Mouse (Mus musculus): ENCODE data around the gene Gatad2a.
"Not testable (repeated sequence)": the region's sequence is repeated elsewhere in the genome, so short reads cannot be mapped to it uniquely, and the experiment has no call there.

The Gatad2a gene

DNA sequence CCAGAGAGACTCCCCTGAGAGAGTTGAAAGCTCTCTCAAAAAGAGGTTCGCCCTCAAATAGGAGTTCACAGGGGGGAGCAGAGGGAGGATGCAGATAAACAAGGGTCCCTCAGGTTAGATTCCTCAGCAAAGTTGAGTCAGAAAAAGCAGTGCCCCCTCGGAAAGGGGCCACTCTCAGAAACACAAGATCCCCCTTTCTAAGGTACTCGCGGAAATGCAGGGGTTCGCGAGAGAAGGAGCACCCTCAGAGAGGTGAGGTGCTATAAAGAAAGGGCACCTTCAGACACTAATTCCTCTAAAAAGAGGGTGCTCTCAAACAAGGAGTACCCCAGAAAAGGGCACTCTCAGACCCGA lies 785 bp downstream of the Gatad2a start:
- peak in 1 of 2 experiments; percentile 66 for DNase-seq (ENCODE audit: low spot score in 2 of 2)

DNA sequence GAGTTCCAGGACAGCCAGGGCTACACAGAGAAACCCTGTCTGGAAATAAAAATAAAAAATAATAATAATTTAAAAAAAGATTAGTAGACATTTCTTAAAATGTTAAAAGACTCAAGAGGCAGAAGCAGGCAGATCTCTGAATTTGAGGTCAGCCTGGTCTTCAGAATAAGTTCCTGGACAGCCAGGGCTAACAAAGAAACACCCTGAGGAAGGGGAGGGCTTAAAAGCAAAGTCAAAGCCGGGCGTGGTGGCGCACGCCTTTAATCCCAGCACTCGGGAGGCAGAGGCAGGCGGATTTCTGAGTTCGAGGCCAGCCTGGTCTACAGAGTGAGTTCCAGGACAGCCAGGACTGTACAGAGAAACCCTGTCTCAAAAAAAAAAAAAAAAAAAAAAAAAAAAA lies 7.2 kb downstream of the Gatad2a start:
- DNase-seq (ENCODE audit: low spot score in 2 of 2): not testable (repeated sequence)

DNA sequence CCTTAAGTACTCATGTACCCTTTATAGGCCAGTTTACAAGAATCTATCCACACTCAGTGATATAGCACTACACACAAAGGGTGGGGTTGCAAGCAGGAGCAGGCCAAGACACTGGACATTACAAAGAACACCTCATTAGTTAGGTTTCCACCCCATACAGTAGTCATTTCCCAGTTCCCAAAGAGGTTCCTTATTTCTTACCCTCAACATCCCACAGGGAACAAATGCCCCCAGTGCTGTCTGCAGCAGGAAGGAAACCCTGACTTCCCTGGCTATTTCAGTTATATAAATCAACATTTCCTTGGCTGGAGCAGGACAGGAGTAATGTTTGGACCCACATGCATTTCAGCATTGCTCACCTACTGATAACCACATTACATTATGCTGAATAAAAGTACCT lies 8.4 kb downstream of the Gatad2a start:
- DNase-seq (ENCODE audit: low spot score in 2 of 2): no peak

DNA sequence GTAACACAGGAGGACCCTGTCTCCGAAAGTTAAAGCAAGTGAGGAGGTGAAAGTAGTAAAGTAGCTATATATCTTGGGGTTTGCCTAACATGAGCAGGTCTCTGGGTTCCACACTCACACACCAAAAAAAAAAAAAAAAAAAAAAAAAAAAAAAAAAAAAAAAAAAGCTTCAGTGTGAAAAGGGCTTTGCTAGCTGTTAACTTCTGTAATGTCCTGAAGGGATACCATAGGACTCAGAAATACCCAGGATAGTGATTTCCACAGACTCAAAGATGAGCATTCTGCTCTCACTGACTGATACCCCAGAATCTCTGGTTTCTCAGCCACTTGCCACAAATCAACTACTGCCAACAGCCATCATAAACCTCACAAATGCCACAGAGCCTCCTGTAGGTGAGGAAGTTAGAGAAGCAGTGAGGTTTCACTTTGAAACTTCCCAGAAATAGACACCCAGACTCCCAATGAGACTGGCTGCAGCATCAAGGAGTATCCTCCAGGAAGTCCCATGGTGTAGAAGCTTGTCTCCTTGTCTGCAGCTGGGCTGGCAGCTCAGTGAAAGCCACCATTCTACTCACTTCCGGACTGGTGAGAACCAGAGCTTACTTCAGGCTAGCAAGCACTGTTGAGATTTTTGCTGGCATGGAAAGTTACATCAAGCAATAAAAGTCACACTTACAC lies 11.2 kb downstream of the Gatad2a start:
- DNase-seq (ENCODE audit: low spot score in 2 of 2): no peak

DNA sequence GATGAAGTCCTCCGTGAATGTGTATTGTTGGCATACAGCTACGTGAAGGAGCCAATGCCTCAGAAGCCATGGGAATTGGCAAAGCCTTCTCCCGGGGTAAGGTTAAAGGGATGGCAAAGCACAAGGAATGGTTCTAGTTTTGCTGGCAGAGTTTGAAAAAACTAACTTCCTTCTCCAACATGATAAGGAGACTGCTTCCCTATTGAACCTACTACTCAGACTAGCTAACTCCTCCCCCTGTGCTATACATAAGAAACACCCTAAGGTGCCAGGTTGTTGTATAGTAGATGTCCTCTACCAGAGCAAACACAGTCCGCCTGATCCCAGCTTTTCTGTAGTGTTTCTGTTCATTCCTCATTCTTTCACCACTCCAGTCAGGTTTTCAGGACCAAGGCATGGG lies 17.7 kb downstream of the Gatad2a start:
- no peak for DNase-seq (ENCODE audit: low spot score in 2 of 2)

DNA sequence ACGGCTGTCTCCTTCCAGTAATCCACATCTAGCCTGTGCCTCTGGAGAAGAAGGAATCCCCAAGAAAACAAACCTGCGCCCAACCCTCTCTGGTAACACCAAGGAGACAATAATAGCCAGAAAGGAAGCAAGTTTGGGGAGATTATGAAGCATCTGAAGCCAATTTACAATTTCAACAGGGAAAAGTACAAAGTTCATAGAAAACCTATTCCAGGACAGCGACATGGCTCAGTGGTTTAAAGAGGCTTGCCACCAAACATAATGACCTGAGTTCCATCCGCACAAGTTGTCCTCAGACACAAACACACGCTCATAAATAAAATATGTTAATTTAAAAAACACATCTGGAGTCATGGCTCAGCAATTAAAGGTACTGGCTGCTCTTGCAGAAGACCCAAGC lies 21.4 kb downstream of the Gatad2a start:
- no peak for DNase-seq (ENCODE audit: low spot score in 2 of 2)

DNA sequence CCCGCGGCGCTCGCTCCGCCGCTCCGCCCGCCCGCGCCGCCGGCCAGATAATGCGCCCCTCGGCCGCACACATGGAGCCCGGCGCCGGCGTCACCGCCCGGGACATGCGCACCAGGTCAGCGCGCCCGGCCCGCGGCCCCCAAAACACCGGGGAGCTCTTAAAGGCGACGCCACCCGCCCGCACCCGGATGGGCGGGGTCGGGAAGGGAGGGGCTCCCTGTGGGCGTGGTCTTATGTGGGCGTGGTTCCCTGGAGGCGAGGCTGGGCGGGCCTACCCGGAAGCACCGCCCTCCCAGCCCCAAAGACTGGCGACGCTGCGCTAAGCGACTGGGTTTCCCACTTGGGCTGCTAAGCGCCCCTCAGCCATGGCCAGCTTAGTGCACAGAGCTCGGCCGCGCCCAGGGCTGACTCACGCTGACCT lies 22.0 kb downstream of the Gatad2a start:
- DNase-seq (ENCODE audit: low spot score in 2 of 2): peak; percentile 99

DNA sequence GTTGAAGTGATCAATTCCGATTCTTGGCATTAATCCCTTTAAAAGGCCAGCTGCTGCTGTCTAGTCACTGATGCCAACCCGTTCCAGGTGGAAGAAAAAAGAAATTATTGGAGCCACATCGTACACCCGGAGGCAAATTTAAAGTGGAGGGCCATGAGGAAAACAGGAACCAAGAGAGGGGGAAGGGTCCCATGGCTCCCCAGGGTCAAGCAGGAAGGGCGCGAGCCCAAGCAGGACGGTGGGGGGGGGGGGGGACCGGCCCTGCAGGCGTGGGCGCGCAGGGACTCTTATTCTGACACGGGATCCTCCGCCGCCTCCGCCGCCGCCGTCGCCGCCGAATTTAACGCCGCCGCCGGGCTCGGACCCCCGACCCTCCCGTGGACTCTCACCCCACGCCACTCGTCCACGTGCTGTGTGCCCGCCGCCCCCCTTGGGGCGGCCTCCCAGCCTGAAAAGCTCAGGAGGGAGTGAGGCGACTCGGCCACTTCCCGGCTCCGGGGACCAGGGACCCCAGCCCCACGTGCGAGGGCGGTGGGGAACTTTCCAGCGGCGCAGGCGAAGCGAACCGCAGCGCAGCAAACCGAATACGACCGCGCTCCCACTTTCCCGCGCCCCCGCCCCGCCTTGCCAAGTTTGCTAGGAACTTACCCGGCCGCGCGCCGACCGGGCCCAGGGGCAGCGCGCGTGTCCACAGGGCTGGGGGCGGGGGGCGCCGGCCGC lies 22.6 kb downstream of the Gatad2a start:
- peak in 1 of 2 experiments; percentile 82 for DNase-seq (ENCODE audit: low spot score in 2 of 2)

DNA sequence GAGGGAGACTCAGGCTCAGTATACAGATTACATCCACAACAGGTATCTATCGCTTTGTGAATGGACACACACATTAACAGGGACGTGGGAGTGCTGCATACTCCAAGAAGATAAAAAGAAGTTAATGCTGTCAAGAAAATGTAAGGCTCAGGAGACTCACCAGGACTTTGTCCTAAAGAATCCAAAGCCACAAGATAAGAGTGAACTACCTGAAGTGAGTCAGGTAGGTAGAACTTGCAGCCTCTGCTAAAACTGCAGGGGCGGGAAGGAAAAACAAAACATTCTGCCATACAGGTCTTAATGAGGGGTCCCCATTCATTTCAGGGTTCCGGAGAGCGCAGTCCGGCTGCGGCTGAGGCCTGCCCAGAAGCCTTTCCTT lies 23.1 kb downstream of the Gatad2a start:
- no peak for DNase-seq (ENCODE audit: low spot score in 2 of 2)

DNA sequence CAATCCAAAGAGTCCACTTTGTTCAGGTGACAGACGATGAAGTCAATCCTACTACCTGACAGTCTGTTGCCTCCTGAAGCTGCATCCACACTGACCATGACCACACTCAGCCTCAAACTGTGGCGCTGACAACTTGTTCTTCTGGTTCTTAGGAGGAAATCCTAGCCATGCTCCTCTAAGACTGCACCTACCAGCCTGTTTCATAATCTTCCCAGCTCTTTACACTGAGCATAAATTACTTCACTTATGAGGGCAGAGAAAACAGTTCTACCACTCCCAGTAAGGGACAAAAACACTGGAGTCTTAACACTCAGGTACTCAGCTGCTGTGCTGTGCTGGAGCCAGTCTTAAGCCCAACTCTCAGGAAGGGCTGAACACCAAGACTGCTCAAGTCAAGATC lies 25.3 kb downstream of the Gatad2a start:
- no peak for DNase-seq (ENCODE audit: low spot score in 2 of 2)

DNA sequence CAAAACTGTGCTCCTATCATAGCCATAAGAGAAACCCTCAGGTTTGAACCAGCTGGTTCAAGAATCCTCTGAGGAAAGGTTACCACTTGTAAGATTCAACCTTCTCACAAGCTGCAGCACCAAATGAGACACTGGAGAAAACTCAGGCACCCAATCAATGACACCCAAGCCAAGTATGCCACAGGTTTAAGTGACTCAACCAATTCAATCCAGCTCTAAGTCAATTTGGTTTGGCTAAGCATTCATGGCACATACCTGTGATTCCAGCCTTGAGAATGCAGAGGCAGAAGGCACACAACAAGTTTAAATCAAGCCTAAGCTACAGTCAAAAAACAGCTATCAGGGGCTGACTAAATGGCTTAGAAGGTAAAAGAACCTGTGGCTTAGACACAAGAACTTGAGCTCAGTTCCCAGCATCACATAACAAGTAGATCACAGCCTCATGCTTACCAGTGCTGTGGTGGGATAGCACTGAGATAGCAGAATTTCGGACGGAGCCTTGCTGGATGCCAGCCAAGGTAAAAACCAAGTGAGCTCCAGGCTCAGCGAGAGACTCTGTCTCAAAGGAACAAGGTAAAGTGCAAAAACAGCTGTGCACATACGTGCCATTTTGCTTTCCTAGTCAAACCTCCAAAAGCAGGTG lies 28.8 kb downstream of the Gatad2a start:
- no peak for DNase-seq (ENCODE audit: low spot score in 2 of 2)

DNA sequence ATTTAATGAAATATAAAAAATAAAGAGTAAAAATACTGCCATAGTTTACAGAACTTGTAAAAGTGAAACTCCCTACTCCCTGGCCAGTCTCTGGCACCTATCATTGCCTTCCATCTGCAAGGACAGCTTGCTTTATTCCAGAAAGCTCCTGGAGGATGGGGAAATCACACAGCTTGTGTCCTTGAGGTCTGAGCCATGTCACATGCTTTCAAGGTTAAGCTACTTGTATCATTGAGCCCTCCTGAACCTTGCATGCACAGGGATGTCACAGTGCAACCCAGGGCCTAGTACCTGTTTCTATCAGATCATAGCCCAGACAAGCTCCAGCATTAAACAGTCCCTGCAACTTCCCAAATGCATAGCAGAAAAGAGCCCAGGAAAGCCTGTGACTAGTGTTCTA lies 36.9 kb downstream of the Gatad2a start:
- DNase-seq (ENCODE audit: low spot score in 2 of 2): no peak

DNA sequence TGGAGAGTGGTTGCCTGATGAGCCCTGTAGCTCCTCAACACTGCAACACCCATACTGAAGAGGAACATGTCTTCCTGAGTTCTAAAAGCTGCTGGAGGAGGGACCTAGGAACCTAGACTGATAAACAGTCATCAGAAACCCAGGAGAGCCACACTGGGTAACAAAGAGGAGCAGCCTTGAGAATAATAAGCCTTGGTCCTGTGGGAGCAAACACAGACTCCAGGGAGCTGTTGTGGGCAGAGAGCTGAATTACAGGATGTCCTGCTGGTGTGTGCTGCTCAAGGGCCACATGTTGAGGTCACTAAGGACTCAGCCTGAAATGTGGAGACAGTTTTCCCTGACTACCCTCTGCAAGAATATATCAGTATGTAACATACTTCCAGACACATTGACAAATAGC lies 38.3 kb downstream of the Gatad2a start:
- DNase-seq (ENCODE audit: low spot score in 2 of 2): no peak

DNA sequence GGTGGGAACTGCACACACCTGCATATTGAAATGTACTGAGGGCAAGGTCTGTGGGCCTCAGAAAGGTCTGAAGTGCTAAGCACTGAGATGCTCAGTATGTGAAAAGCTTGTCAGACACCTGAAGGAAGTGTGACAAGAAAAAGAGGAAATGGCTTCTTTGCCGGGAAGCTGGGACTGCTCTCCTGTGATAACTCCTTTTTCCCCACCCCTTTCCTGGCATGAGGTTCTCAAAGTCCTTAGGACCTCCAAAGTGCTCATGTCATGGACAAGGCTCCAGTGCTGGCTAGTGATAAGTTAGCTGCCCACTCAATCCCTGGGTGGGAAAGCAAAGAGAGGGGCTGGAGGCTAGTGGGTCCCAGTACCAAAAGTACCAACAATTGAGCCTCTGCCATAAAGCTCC lies 38.8 kb downstream of the Gatad2a start:
- no peak for DNase-seq (ENCODE audit: low spot score in 2 of 2)

DNA sequence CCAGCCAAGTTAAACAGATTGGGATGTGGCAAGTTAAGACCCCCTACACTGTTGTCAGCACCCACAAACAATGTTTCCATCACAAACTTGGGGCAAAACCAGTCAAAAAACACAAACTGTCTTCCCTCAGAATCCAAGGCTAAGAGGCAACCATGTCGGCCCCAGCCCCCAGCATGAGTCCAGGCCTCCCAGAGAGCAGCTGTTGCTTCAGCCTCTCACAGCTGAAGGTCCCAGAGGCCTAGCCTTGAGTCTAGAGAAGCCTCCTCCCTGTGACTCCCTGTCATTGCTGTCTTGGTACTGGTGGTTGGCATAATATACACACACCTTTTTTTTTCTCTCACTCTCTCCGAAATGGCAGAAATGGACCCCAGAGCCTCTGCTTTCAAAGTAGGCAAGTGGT lies 39.5 kb downstream of the Gatad2a start:
- no peak for DNase-seq (ENCODE audit: low spot score in 2 of 2)

DNA sequence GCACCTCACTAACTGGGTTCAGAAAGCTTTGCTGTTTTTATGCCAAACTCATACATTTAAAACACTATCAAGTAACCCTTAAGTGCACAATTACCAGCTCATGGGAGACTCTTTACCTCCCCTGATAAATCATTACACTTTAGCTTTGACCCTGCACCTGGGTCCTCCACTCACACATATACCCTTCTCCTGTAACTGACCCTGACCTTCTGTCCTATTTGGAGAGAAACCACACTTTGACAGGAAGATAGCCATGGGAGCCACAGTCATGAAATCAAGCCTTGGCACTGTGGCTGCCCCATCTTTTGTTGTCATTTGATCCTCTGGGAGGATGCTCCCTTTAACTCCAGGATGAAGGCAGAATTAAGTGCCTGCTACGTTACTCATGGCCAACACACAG lies 41.5 kb downstream of the Gatad2a start:
- DNase-seq (ENCODE audit: low spot score in 2 of 2): no peak

DNA sequence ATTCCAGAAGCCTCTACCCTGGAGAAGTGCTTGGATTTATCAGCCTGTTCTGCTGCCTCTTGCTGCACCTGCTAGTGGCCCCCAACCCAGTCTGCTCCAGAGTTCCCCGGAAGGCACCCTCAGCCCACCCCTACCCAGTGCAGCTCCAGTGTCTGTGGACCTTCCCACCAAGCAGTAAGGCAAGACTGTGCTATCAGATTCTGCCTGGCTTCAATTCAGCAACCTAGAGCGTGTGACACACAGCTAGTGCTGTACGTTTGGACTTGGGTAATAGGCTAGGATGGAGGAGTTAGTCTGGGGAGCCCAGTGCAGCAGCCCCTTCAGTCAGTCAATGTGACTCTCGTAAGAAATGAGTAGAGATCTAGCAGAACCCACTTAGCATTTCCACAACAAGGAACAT lies 42.0 kb downstream of the Gatad2a start:
- no peak for DNase-seq (ENCODE audit: low spot score in 2 of 2)

DNA sequence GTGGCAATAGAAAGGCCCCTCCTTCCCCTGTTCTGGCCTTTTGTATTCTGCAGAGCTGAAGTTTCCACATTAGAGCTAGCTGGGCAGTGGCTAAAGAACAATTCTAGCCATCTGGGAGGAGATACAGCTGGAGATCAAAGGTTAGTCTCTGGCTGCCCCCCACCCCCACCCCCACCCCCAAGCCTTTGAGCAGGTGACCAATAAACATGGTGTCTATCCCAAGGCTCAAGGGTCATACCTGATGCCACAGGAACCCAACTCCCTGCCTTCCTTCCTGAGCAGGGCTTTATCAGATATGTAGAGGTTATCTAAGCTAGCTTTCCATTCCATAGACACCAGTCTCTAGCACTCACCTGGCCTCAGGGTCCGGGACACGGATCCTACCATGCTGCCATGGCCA lies 45.9 kb downstream of the Gatad2a start:
- no peak for DNase-seq (ENCODE audit: low spot score in 2 of 2)

DNA sequence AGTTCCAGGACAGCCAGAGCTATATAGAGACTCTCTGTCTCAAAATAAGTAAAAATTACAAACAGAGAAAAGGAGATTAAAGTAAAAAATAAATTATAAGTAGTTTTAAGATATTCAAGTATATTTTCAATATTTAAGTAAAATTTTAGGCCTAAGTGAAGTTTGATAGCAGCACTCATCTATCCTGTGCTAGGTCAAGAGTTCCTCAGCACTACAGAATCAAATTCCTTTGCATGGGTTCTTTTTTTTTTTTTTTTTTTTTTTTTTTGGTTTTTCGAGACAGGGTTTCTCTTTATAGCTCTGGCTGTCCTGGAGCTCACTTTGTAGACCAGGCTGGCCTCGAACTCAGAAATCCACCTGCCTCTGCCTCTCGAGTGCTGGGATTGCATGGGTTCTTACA lies 53.7 kb downstream of the Gatad2a start:
- DNase-seq (ENCODE audit: low spot score in 2 of 2): not testable (repeated sequence)

DNA sequence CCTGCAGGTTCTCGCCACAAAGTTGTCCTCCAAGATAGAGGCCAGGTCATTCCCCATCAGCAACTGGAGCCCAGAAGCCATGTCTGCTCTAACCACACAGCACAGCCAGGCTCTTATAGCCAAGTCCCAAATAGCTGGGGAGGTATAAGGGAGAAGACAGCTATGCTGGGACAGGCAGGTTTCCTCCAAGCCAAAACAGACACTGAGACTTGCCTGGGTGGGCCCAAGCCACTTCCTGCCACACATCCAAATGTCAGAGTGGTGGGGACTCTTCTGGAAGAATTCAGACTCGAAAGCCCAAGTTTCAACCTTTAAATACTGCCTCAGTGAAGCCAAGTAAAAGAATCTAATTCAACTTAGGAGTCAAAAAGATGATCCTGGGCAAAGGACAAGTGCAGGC lies 55.8 kb downstream of the Gatad2a start:
- no peak for DNase-seq (ENCODE audit: low spot score in 2 of 2)

DNA sequence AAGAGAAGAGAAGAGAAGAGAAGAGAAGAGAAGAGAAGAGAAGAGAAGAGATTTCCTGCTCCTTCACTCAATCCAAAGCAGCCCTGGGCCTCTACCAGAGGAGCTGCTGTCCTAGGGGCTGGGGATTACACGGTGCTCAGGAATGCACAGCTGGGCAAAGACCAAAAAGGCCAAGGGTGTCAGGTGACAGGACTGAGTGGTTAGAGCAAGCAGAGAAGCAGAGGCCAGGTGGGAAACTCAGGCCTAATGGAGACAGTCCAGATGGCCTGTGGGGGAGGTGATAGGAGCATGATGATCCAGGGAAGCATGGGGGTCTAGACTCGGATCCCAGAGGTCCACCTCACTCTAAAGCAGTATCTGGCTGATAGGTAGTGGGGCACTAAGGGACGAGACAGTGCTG lies 56.6 kb downstream of the Gatad2a start:
- DNase-seq (ENCODE audit: low spot score in 2 of 2): no peak

DNA sequence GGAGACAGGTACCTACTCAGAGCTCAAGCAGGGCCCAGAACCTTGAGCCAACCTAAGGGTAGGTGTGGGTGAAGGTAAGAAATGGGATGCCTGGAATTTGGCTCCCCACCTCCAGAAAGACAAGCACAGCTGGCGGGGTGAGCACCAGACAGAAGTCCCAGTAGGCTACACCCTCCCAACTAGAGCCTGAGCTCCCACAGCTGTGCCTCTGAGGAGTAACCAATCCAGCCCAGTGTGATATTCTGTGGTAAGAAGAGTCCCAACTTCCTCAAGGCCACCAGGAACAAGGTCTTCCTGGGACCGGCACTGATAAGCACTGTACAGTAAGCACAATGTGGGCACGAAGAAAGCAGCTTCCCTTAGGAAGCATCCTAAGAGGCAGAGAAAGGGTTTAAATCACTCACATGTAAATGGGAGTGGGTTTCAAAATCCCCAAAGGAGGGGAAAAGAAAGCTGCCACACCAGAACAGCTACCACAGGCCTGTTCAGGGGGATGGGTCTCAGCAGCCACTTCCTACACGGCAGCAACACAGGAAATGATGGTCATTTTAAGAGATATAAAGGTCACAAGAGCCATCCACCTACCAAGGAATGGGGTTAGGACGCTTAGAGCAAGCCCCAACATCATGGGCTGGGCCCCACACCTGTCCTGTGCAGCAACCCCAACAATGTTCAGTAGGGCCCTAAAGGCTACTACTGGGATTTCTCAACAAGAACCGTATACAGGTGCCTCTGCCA lies 57.8 kb downstream of the Gatad2a start:
- no peak for DNase-seq (ENCODE audit: low spot score in 2 of 2)

DNA sequence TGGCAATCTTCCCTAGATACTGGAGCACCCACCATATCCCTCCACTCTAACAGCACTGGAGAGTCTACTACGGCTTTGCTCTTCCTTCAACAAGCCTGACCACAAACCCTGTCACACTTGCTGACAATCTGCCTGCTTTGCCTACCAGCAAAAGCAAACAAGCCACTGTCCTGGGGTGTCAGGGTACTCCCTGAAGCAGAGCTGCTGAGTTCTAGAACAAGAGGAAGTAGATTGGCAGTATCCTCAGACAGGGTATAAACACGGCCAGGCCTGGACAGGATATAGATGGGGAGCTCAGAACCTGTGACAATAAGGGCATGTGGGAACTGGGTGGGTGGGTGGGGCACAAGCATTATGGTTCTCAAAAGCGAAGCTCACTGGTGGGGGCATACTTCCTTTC lies 58.7 kb downstream of the Gatad2a start:
- no peak for DNase-seq (ENCODE audit: low spot score in 2 of 2)

Measured in spleen, postnatal 4 days (tissue).